Mouse (Mus musculus): Measurements from ENCODE around the gene Sowahd. TPM values are rescaled to one million over a fixed set of nuclear protein-coding genes. Genes with fewer than 3 reads are reported as not detected.

Gene Sowahd
- not detected in 2 replicates for total RNA-seq (2023)

DNA sequence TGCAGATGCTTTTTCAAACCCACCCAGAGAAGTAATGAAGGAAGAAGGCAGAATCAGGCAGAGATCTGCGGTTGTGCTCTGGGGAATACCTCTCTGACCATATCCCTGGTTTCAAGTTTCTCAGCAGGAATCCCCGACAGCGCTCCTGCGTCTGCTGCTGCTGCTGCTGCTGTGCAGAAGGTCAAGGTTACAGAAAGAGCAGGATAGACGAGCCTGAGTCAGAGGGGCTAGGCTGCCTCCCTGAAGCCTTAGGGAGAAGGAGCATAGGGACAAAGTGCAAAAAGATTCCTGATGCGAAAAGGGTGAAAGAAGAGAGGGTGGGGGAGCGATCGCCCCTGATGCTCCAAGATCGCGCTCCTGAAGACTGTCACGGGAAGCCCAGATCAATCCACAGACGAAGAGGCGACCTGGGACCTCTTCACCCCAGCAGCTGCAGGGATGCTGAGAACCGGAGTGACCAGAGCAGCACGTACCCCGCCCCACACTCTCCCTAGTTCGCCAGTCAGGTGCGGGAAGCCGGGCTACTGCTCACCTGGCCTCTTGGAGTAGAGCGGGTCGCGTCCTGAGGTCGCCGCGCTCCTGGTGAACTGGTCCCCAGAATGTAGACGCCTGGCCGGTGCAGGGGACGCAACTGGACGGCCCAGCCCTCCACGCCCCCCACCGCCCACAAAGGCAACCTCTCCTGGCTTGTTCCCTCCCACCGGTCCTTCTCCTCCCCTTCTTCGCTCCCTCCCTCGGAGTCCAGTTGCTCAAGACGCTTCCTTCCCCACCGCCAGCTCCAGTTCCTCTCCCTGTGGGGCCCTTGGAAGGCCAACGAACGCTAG lies at the start of gene Sowahd:
Gene Sowahd, plus strand, starts transcription at position 780 of the 824 bp plus-strand sequence.

DNA sequence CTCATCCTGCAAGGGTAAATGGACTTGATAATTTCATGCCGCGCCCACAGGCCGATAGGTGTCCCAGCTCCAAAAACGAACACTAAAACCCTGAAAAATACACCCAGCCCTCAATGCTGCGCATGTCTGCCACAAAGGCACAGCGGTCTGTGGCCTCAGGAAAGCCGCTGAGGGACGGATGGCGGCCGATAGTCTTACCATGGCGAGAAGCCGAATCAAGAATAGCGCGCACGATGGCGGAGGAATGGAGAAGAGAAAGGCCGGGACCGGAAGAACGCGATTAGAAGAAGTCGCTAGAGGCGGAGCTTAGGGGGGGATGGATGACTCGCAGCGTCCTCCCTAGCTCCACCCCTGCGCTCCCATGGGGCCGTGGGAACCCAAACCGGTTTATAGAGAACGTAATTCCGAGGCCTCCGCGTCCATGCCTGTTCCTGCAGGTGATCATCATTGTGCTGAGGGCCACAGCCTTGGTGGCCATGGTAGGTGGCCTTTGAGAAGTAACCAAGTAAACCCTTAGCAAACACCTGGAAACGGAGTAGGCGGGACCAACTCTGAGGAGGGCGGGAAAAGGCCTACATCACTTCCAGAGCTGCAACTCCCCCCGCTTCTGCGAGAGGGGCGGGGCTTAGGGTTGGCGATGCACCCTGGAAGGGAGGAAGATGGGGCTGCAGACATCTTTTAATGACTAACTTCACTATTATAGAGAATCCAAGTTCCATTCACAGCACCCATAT lies 36.4 kb downstream of the Sowahd start, which contains the start of gene Rpl39:
Gene Rpl39, minus strand, starts transcription at position 476 of the 734 bp plus-strand sequence.

Other genes starting within 250 kb of the Sowahd start
- gene Ube2a, start 174.9 kb upstream of the Sowahd start, total RNA-seq (2023), result 71.2 and 75.9 TPM in 2 replicates
- gene C330007P06Rik, start 174.7 kb upstream of the Sowahd start, total RNA-seq (2023), result 36.0 and 53.1 TPM in 2 replicates
- 1.6 and 1.9 TPM in 2 replicates for gene Nkrf, start 145.9 kb upstream of the Sowahd start, total RNA-seq (2023)
- 21.9 and 28.2 TPM in 2 replicates for gene Sept6, start 57.1 kb upstream of the Sowahd start, total RNA-seq (2023)
- 246 and 267 TPM in 2 replicates for gene Rpl39, start 36.6 kb downstream of the Sowahd start, total RNA-seq (2023)
- gene Upf3b, start 61.5 kb downstream of the Sowahd start, total RNA-seq (2023), result 11.3 and 14.3 TPM in 2 replicates
- gene Nkap, start 78.0 kb downstream of the Sowahd start, total RNA-seq (2023), result 11.5 and 15.5 TPM in 2 replicates
- gene Akap14, start 120.0 kb downstream of the Sowahd start, total RNA-seq (2023), result not detected in 2 replicates
- 90.8 and 107 TPM in 2 replicates for gene Ndufa1, start 142.3 kb downstream of the Sowahd start, total RNA-seq (2023)
- gene Rnf113a1, start 142.4 kb downstream of the Sowahd start, total RNA-seq (2023), result 3.0 and 3.3 TPM in 2 replicates
- gene Gm9, start 162.2 kb downstream of the Sowahd start, total RNA-seq (2023), result not detected in 2 replicates
- gene Rhox1, start 173.4 kb downstream of the Sowahd start, total RNA-seq (2023), result not detected in 2 replicates
- not detected in 2 replicates for gene Rhox2a, start 196.1 kb downstream of the Sowahd start, total RNA-seq (2023)
- gene Rhox3a, start 201.1 kb downstream of the Sowahd start, total RNA-seq (2023), result not detected in 2 replicates
- not detected in 2 replicates for gene Rhox4a, start 216.5 kb downstream of the Sowahd start, total RNA-seq (2023)